Mouse (Mus musculus) mesoderm, embryonic 11.5 days (tissue): ENCODE results near the gene Gata1.
"Not testable (repeated sequence)": the region's sequence is repeated elsewhere in the genome, so short reads cannot be mapped to it uniquely, and the experiment has no call there.

Experiments
- DNase-seq: peaks from one replicate; pipeline ENCODE4 v3.0.0-alpha.2; 2012; ENCODE audit warnings: low read depth, low spot score

Gata1 gene

DNA sequence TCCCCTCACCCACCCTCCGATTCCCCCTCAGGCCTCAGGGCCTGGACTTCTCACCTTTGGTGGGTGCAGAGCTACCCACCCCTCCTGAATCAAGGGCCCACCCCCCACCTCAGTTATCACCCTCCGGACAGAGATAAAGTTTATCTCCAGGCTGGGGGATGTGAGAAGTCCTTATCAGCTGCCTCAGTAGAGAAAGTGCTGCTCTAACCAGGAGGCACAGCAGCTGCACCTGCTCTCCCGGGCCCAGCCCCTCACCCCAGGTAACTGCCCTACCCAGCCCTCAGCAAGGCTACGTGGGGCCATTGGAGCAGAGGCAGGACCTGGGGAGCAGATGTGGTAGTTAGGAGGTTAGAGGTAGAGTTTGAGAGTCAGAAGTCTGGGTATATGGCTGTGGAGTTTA lies 11.7 kb downstream of the Gata1 start:
- DNase-seq = no peak

DNA sequence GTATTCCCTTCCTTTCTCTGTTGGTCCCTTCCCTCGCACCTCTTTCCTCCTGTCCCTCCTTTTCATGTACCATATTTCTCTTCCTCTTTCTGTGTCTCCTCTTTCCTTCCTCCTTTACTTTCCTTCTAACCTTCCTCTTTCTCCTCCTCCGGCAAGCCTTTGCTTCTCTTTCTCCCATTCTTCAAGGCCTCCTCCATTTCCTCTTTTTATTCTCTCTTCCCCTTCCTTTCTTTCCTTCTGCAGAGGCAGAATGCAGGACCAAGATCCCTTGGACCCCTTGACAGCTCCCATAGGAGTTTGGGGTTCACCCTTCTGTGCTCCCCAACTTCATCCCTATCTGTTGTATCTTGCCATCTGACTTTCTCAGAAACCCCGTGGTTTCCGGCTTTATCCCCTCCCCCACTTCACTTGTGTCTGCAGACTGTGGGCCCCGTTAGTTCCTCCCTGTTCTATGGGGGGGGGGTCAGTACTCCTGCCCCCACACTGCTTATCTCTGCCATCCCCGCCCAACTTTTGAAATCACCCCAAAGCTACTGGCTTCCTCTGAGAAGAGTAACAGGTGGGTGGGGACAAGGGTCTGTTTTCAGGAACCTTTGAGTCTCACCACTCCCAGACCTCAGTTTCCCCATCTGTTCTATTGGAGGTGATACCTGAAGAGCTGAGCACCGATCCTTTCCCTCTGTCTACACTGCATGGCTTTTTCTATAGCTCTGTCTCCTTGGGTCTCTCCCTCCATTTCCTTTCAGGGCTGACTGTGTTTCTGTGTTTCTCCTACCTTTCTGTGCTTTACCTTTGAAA lies 13.8 kb downstream of the Gata1 start:
- DNase-seq = no peak

DNA sequence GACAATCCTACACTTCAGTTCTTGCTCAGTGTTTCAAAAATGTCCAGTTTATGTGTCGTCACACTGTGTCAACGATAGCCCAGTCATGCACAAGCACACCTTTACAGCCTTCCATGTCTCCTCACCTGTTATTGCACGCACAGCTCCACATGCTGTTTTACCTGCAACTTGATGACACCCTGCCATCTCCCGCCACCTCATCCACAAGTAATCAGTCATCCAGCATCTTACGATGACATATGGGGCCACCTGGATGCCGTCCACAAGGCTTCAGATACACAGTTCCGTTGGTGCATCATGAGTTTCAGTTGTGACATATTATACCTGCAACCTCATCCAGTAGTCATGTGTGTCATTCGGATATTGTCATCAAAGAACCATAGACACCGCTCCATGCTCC lies 19.0 kb downstream of the Gata1 start:
- DNase-seq = no peak

DNA sequence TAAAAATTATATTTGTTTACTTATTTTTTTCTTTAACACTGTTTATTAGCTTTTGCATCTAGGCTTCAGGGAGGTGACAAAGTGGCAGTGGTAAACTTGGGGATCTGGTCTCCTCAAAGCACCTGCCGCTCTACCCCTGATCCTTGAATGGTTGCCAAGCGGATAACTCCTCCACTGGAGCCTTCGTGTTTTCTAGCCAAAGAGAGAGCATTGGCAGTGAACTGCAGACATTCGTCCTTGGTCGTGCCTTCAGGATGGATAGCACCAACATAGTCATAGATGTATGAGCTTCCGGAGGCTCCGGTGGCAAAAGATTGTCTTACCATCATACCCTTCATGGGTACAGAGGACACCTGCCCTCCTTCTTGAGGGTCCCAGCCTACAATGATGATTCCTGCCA lies 27.8 kb downstream of the Gata1 start:
- no peak for DNase-seq

DNA sequence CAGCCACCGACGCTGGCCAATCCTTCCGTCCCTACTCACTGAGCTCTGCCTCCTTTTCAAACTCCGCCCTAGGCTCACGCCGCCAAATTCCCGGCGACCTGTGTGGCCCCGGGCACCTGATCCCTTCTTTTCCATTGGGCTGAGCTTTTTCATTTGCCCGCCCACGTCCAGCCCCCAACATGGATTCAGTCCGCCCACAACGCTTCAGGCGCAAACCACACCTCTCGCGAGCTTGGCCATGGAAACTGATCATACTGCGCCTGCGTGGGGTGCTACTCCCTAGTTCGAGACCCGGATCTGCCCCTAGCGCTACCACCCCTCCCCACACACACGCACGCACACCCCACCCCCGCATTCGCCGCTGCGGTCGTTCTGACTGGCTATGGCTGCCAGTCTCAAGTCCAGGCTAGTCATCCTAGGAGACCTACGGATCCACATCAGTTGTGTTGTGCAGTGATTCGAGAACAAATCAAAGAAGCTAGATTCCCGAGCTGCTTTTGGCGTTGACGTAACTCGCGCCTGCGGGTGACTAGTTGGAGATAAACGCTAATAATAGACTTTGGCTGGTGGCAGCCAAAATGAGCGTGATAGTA lies 29.9 kb downstream of the Gata1 start:
- DNase-seq = peak; percentile 96

DNA sequence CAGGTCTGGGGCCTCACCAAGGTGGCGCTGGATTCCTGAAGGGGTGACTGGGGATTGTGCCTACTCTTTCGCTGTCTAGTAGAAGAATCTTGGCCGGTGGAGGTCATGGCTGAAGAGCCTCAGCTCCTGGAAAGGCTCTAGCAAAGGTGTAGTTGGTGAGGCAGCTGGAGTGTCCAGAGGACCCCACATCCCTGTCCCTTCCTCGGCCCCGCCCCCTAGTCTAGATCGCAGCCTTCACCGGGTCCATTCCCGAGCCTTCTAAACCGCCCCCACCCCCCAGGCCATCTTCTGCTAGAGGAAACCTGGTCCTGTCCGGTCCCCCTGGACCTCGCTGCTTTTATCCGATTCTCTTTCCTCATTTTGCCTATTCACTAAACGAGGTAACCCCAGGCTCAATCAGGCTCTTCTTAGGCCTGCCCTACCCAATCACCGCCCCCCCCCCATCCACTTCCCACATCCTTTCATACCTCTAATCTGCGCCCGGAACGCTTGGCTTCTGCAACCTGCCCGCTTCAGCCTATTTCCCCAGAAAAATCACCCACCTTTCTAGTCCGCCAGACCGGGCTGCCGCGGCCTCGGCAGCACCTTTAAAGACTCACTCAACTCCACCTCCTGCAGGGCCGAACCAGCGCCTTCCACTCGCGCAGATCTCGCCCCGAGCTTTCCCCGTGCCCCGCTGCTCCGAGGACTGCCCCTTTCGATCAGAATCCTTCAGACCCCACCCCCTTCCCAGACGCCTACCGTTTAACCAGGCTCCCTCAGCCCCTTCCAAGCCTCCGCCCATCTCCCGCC lies 30.6 kb downstream of the Gata1 start, which contains the start of gene Hdac6:
Hdac6 (minus strand) TSS at position 782 of the 792 bp plus-strand sequence.
- no peak for DNase-seq

DNA sequence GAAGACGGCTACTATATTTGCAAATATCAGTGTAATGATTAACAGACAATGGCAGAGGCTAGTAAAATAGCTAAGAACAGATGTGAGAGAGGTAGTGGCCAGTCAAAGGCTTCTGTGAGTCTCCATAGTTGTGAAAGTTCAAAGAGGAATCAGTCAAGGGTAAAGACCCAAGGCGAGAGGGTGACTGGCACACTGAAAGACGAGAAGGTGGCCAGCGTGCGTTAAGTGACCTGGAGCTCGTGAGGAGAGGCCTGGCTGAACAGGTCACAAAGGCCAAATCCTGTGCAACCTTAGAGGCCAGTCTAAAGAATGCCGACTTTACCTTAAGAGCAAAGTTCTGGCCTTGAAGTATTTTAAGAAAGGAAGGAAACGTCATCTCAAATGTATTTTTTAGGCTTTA lies 32.3 kb downstream of the Gata1 start:
- DNase-seq = no peak

DNA sequence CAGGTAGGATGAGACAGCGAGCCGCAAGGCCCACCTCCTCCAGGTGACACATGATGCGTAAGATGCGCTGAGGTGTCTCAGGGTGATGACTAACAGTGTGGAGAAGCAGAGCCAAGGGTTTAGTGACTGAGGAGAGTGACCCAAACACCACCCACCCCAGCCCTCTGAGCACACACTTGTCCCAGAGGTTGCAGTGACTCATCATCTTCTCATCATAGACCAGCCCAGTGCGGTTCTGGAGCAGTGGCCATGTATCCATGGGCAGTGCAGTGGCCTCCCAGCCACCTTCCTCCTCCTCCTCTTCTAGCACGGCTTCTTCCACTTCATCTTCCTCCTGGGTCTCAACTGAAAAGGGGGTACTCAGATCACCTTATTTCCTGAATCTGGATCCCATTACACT lies 40.2 kb downstream of the Gata1 start:
- no peak for DNase-seq

DNA sequence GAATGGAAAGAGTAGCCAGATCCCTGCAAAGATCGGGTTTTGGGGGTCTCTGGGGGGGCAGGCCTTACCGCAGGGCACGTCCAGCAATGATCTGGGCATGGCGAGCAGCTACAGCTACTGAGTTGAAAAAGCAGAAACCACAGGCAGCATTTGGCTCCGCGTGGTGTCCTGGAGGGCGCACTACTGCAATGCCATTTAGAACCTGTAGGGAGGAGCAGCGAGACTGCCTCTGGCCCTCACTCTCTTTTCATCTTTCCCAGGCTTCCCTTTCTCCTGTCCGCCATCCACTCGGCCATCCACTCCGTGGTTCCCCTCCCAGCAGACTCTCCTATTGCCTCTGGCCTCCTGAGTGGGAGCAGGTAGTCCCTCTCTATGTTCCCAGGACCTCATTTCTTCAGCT lies 41.0 kb downstream of the Gata1 start:
- no peak for DNase-seq

DNA sequence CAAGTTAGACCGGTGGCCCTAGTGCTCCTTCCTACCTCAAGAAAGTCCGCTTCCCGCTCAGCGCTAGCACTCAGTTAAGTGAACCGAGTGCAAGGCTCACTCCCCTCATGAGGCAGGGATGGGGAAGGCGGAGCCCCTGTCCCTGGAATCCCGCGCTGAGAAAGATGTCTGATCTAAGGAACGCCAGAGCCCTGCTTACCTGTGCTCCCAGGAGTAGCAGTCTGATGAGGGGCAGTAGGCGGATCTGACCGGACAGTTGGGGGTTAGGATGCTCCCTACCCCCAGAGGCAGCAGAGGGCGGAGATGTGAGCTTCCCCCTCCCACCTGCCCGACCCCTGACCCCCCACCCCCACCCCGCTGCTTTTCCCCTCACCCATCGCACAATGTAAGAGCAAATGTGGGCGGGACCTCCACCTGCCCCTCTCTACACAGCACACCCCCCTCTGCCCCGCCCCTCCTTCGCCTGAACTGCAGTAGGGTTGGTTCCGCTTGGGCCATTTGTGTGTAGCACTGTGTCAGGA lies 49.5 kb downstream of the Gata1 start, which contains the start of gene Eras:
Eras (minus strand) TSS at position 338 of the 521 bp plus-strand sequence.
- DNase-seq = no peak

DNA sequence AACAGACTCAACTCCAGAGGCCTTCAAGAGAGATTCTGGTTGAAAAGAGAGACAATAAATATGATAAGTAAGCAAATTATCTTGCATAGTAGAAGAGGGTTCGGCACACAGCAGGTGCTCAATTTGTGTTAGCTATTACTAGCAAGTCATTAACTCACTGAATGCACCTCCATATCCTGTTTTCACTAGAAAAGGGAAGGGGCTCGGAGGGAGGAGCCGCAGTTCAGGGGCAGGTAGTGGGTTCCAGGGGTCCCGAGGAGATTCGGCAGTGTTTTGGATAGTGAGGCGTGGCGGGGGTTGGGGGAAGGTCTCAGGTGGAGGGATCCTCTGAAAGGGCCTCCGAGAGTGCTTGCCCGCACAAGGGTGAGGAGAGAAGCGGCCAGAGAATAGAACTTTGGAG lies 50.8 kb downstream of the Gata1 start:
- no peak for DNase-seq

DNA sequence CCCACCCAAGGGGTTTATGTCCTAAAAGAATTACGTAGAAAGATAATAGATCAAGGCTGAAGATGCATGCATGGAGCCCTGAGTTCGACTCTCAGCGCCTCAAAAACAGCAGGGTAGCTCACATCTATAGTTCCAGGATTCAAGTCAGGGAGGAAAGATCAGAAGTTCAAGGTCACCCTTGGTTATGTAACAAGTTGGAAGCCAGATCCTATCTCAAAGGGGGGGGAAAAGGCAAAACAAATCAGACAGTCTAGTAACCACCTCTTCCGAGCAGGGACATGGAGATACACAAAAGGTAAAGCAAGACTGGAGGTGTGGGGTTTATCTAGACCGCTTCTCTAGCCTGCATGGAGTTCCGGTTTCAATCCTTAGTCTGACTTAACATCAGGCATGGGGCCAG lies 51.6 kb downstream of the Gata1 start:
- DNase-seq = no peak

DNA sequence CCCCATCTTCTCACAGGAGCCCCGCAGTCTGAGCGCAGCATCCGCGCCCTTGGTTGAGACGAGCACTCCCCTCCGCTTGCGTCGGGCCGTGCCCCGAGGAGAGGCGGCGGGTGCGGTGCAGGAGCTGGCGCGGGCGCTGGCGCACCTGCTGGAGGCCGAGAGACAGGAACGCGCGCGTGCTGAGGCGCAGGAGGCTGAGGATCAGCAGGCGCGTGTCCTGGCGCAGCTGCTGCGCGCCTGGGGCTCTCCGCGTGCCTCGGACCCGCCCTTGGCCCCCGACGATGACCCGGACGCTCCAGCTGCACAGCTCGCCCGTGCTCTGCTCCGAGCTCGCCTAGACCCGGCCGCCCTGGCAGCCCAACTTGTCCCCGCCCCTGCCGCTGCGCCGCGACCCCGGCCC lies 55.8 kb downstream of the Gata1 start:
- DNase-seq = peak; percentile 17

DNA sequence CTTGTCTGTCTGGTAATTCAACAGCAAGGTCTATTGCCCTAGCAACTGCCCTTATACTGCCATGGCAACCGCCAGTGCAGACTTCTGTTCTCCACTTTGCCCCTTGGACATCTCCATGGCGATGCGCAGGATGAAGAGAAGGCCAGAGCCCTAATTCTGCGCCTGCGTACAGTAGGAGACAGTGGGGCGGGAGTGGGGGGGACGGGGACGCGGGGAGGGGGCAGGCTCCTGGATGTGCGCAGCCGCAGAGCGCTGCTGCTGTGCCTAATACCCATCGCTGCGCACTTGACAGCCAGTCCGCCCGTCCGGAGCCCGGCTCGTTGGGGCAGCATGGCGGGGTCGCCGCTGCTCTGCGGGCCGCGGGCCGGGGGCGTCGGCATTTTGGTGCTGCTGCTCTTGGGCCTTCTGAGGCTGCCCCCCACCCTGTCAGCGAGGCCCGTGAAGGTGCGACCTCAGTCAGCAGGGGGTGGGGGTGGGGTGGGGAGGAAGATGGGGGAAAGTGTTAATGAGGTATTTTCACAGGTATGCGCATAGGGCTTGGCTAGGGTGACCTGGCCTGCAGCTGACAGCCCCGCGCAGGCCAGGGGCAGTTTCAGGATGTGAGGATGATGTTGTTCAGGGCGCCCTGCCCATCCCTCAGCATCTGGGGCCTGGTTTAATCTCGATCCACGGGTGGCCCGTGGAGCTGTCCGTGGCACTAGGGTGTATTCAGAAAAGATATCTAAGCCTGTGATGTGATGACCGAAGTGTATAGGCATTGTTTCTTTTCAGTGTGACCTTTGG lies 58.1 kb downstream of the Gata1 start, which contains the start of gene Pcsk1n:
Pcsk1n (plus strand) TSS at position 222 of the 783 bp plus-strand sequence.
- DNase-seq = peak; percentile 77

DNA sequence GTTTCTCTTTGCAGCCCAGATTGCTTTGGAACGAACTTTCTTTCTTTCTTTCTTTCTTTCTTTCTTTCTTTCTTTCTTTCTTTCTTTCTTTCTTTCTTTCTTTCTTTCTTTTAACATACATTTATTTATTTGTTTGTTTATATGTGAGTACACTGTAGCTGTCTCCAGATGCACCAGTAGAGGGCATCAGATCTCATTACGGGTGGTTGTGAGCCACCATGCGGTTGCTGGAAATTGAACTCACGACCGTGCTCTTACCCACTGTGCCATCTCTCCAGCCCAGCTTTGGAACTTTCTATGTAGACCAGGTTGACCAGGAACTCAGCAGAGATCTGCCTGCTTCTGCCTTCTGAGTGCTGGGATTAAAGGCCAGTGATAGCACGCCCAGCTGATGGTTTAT lies 59.9 kb downstream of the Gata1 start:
- not testable (repeated sequence) for DNase-seq

DNA sequence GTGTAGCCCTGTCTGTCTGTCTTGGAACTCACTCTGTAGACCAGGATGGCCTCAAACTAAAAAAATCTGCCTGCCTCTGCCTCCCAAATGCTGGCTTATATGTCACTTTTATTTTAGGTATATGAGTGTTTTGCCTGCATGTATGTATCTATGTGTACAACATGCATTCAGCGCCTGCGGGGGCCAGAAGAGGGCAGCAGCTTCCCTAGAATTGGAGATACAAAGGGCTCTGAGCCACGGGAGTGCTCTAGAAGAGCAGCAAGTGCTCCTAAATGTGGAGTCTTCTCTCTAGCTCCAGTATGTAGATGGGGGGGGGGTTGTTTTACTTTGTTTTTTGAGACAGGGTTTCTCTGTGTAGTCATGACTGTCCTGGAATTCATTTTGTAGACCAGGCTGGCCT lies 62.2 kb downstream of the Gata1 start:
- not testable (repeated sequence) for DNase-seq

DNA sequence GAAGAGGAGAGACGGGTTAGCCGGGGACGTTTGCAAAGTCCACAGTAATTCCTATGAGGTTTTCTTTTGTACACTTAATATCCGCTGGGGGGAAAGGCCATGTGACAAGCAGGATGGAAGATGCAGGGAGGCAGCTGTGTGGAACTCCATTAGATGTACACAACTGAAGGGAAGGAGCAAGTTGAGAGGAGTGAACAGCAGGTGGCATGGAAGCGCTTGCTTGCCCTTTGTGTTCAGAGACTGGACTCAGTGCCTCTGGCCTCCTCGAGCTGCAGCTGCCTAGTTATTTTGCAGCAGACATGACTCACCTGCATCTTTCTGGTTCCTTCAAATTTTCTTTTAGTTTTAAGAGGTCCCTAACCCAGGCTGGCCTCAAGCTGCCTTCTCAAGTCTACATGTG lies 67.4 kb downstream of the Gata1 start:
- no peak for DNase-seq
